Mouse (Mus musculus): ENCODE results near the gene Sirt3.

GRCm38 (mm10) chr7:140907697-140908096, 25.6 kb upstream of the Sirt3 start:
- no peak for TF ChIP-seq POLR2A (IDR thresholded peaks at IDR 0.05; ENCODE audit: low read depth, low read length)
- no peak for TF ChIP-seq CTCF (IDR thresholded peaks at IDR 0.05; ENCODE audit: extremely low read depth, insufficient read length, insufficient replicate concordance, low read depth, low read length)

Measured in small intestine, adult 2 months (tissue).